Mouse (Mus musculus) kidney, postnatal 0 days (tissue): Measurements from ENCODE around the gene Crybb1. TPM values are rescaled to one million over a fixed set of nuclear protein-coding genes. Genes with fewer than 3 reads are reported as not detected.

Experiments
- ATAC-seq: fragments of 200-750 bp; cut with Nextera tagmentation; replicated peaks from 2 replicates; pipeline ENCODE4 v1.8.0; 2017; ENCODE audit warnings: low read depth, moderate number of reproducible peaks, moderate TSS enrichment, moderate library complexity; ENCODE audit not compliant: low FRiP score
- DNase-seq: peaks from one replicate; pipeline ENCODE4 v3.0.0-alpha.2; 2016; ENCODE audit warnings: low spot score
- H3K27ac ChIP-seq: fragments of 300-500 bp; sonication (generic); 2 replicates; pipeline ENCODE4 v1.5.1; 2014; ENCODE audit warnings: mild to moderate bottlenecking
- H3K27me3 ChIP-seq: fragments of 300-500 bp; sonication (generic); 2 replicates; pipeline ENCODE4 v1.6.1; 2014; ENCODE audit warnings: low read length, mixed read lengths; ENCODE audit not compliant: insufficient read depth
- H3K36me3 ChIP-seq: fragments of 300-500 bp; sonication (generic); 2 replicates; pipeline ENCODE4 v1.6.1; 2014; ENCODE audit warnings: low read length, mixed read lengths; ENCODE audit not compliant: insufficient read depth
- H3K4me1 ChIP-seq: fragments of 300-500 bp; sonication (generic); replicated peaks from 2 replicates; pipeline ENCODE4 v1.6.1; 2014; ENCODE audit warnings: antibody characterized with exemption, low read length, mixed read lengths; ENCODE audit not compliant: insufficient read depth
- H3K4me2 ChIP-seq: fragments of 300-500 bp; sonication (generic); 2 replicates; pipeline ENCODE4 v1.6.1; 2014; ENCODE audit warnings: mild to moderate bottlenecking, low read length, moderate library complexity, mixed read lengths
- H3K4me3 ChIP-seq: fragments of 300-500 bp; sonication (generic); replicated peaks from 2 replicates; pipeline ENCODE4 v1.5.1; 2014; ENCODE audit warnings: low read depth, low read length
- H3K9ac ChIP-seq: fragments of 300-500 bp; sonication (generic); 2 replicates; pipeline ENCODE4 v1.6.1; 2014; ENCODE audit warnings: low read depth, low read length
- H3K9me3 ChIP-seq: fragments of 300-500 bp; sonication (generic); replicated peaks from 2 replicates; pipeline ENCODE4 v1.6.1; 2016; ENCODE audit warnings: low read length, inconsistent platforms, mixed read lengths
- CTCF ChIP-seq: IDR thresholded peaks from 2 replicates; pipeline ENCODE4 v1.5.1; 2016; ENCODE audit warnings: antibody characterized with exemption, low read depth, mild to moderate bottlenecking, moderate library complexity
- WGBS: fragments of 180-500 bp; shearing (Covaris S2); extraction: QIAGEN DNeasy Blood & Tissue Kit; methylation state at CpG from one replicate; pipeline ENCODE4 v1.1.7; 2014; 5-methylcytosine and 5-hydroxymethylcytosine counted together
- polyA plus RNA-seq: library from polyadenylated mRNA; unstranded; fragments of >200 nt; fragmentation: Nextera tagmentation; extraction: Ambion mirVana; gene quantifications from 2 replicates; pipeline ENCODE4 v1.2.1, GENCODE M21; 2015

The Crybb1 gene
- polyA plus RNA-seq, 1 experiment from 2014 or later = 3.4 TPM

DNA sequence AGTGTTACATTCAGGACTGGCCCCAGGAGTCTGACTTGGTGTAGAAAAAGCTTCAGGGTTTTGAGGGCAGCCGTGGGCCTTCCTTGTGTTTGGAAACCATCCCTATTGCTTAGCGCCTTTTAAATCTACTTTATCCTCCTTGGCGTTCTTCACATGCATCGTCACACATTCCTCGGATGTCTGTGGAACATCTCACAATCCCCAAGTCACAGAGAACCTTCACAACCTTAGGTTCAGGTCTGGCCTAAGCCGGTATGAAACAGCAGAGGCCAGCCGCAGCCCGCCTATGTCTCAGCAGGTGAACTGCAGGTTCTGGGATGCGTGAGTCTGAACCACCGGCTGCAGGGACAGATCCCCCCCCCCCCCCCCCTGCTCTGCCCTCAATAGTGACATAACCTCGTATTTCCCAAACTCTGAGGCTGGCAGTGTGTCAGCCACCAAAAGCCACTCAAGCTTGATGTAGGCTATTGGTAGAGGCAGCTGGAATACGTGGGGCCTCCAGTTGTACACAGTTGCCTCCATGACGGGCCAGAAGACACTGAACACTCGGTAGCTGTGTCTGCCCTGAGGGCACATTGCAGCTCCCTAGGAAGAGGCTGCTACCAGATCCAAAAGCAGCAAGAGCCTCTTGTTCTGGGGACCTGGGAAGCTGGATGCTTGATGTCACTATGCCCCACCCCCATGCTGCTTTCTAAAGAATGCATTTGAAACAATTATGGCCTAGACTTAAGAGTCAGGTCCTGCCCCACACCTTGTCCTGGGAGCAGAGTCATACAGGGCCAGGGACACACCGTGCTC is 25.4 kb downstream of the Crybb1 start:
- Histone ChIP-seq H3K9me3 (no peaks in the 10 kb centered on the region), H3K27ac (peak overlapping the region; percentile 31), H3K36me3 (no peaks in the 10 kb centered on the region), H3K4me2 (no peak overlapping the region; the same call in 1 of the 2 replicates), H3K9ac (no peak overlapping the region), H3K4me1 (peaks cover 22% of the 10 kb centered on the region), H3K4me3 (no peak overlapping the region), H3K27me3 (no peaks in the 10 kb centered on the region)
- TF ChIP-seq CTCF = no peak
- 61% methylated on average over 15 of the region's 15 CpGs for WGBS
- DNase-seq (no peak), ATAC-seq (no peak)

- H3K27me3 ChIP-seq = no peaks in the 10 kb centered on the region
- no peaks in the 10 kb centered on the region for H3K9me3 ChIP-seq
- ATAC-seq (no peak), DNase-seq (no peak)
- no peak overlapping the region for H3K9ac ChIP-seq
- H3K4me1 ChIP-seq = peaks cover 22% of the 10 kb centered on the region
- no peak overlapping the region for H3K4me2 ChIP-seq
- H3K27ac ChIP-seq = 0 out of 2 replicates have a peak overlapping the region, but pooled peaks have one; percentile 34
- WGBS = 82% methylated on average over 4 of the region's 4 CpGs
- no peak for TF ChIP-seq CTCF
- H3K4me3 ChIP-seq = no peak overlapping the region
- H3K36me3 ChIP-seq = no peaks in the 10 kb centered on the region
Measured at GRCm38 (mm10) chr5:112281676-112282075, 26.1 kb downstream of the Crybb1 start.

- Histone ChIP-seq H3K9ac (0 out of 2 replicates have a peak overlapping the region, but pooled peaks have one; percentile 9), H3K4me2 (no peak overlapping the region), H3K4me3 (no peak overlapping the region), H3K27ac (peak overlapping the region; percentile 47), H3K27me3 (no peaks in the 10 kb centered on the region), H3K4me1 (peaks cover 22% of the 10 kb centered on the region), H3K36me3 (no peaks in the 10 kb centered on the region), H3K9me3 (no peaks in the 10 kb centered on the region)
- ATAC-seq (no peak), DNase-seq (no peak)
- TF ChIP-seq CTCF = no peak
- 68% methylated on average over 6 of the region's 6 CpGs for WGBS
Measured at GRCm38 (mm10) chr5:112282123-112282779, 26.6 kb downstream of the Crybb1 start.

GRCm38 (mm10) chr5:112282780-112283482 is 27.3 kb downstream of the Crybb1 start:
- H3K4me1 ChIP-seq = peaks cover 16% of the 10 kb centered on the region
- TF ChIP-seq CTCF = no peak
- H3K27me3 ChIP-seq = no peaks in the 10 kb centered on the region
- H3K36me3 ChIP-seq = no peaks in the 10 kb centered on the region
- WGBS = 63% methylated on average over 9 of the region's 9 CpGs
- no peak overlapping the region for H3K4me3 ChIP-seq
- no peak overlapping the region for H3K4me2 ChIP-seq
- 0 out of 2 replicates have a peak overlapping the region, but pooled peaks have one; percentile 9 for H3K9ac ChIP-seq
- ATAC-seq = no peak
- H3K9me3 ChIP-seq = no peaks in the 10 kb centered on the region
- H3K27ac ChIP-seq = peak overlapping the region; percentile 47
- no peak for DNase-seq

- no peak overlapping the region for H3K9ac ChIP-seq
- DNase-seq (no peak), ATAC-seq (no peak)
- WGBS = 64% methylated on average over 10 of the region's 10 CpGs
- H3K9me3 ChIP-seq = no peaks in the 10 kb centered on the region
- no peak for TF ChIP-seq CTCF
- no peak overlapping the region; the same call in 1 of the 2 replicates for H3K4me2 ChIP-seq
- no peak overlapping the region for H3K4me3 ChIP-seq
- no peaks in the 10 kb centered on the region for H3K36me3 ChIP-seq
- H3K4me1 ChIP-seq = peaks cover 22% of the 10 kb centered on the region
- H3K27ac ChIP-seq = peak overlapping the region; percentile 47; the same call in 1 of the 2 replicates
- H3K27me3 ChIP-seq = no peaks in the 10 kb centered on the region
Measured at GRCm38 (mm10) chr5:112283543-112284202, 28.1 kb downstream of the Crybb1 start.

GRCm38 (mm10) chr5:112284203-112284582 is 28.6 kb downstream of the Crybb1 start:
- H3K4me1 ChIP-seq = peaks cover 18% of the 10 kb centered on the region
- TF ChIP-seq CTCF = no peak
- 0 out of 2 replicates have a peak overlapping the region, but pooled peaks have one; percentile 27 for H3K27ac ChIP-seq
- 73% methylated on average over 7 of the region's 7 CpGs for WGBS
- no peak overlapping the region for H3K4me3 ChIP-seq
- no peak for DNase-seq
- H3K27me3 ChIP-seq = no peaks in the 10 kb centered on the region
- no peaks in the 10 kb centered on the region for H3K9me3 ChIP-seq
- no peak overlapping the region for H3K4me2 ChIP-seq
- no peaks in the 10 kb centered on the region for H3K36me3 ChIP-seq
- no peak overlapping the region for H3K9ac ChIP-seq
- ATAC-seq = no peak
